ENCODE assay signal across 9 mouse cellular contexts in the genomic region with DNA sequence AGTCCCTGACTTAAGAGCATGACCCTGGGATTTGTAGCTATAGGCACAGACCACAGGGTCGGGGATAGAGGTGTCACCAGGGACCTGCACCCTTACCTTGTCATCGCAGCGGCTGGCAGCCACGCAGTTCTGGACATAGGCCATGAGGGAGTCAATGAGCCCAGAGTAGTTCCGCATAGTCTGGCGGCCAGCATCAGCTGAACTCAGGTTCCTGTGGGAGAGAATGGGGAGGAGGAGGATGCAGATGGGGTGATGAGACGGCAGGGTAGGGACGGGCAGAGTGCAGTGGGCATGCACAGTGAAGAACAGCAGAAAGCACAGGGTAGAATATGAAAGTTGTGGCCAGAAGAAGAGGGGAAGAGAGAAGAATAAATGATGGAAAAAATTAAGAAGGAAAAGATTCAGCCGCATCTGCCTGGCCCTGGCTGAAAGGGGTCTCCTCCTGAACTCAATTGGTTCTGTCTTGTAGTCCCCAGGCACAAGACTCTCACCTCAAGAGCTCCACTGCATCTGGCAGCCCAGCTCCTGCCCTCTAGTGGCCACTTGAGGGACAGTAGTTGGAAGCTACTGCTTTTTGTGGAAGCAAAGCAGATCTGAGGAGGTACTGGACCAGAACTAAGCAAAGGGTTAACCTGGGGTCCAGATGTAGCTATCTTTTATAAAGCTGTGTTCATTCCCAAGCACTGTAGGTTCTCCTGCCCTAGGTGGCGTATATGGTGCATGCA. TPM values are rescaled to one million over a fixed set of nuclear protein-coding genes. Genes with fewer than 3 reads are reported as not detected.
DNase-seq lines count a peak whose midpoint lies in the region; ATAC-seq lines count a peak whose summit lies in the region.
"Had no signal": no experiment of that assay in that cellular context is flagged by ENCODE, and none has a peak within 500 bp of the region (broad histone marks: within the 10 kb centered on the region; RNA-seq: fewer than 3 reads in every experiment).

No protein-coding gene starts in this region.

- H3K9me3 ChIP-seq in heart, embryonic 16.5 days (replicated peaks; ENCODE audit: control insufficient read depth, low read length): no peaks in the 10 kb centered on the region
- H3K9me3 ChIP-seq: lung, embryonic 15.5 days had no signal

- no peak overlapping the region for H3K4me2 ChIP-seq in heart, embryonic 16.5 days (ENCODE audit: low read depth, low read length)
- H3K4me2 ChIP-seq: lung, embryonic 15.5 days had no signal

- H3K9ac ChIP-seq in heart, embryonic 16.5 days (ENCODE audit: low read length): no peak overlapping the region
- H3K9ac ChIP-seq: lung, embryonic 15.5 days had no signal

- intact Hi-C loops in heart, postnatal 25 days (cut with DNase I): no loop called here
- intact Hi-C loops in heart, postnatal 36 days (cut with DNase I): loop anchor here (5.0 kb wide), 1 partner anchor 60 kb away; no protein-coding TSS in a partner anchor
- intact Hi-C loops in left cerebral cortex, postnatal 25 days (cut with DNase I): no loop called here

- no peaks in the 10 kb centered on the region for H3K4me1 ChIP-seq in heart, embryonic 16.5 days (ENCODE audit: control insufficient read depth, insufficient read depth, low read length)
- H3K4me1 ChIP-seq: lung, embryonic 15.5 days had no signal

- no peak overlapping the region for H3K4me3 ChIP-seq in heart, embryonic 16.5 days (ENCODE audit: low read length)
- H3K4me3 ChIP-seq: lung, embryonic 15.5 days had no signal

- ATAC-seq in heart, embryonic 16.5 days (replicated peaks; ENCODE audit: extremely low read depth, insufficient read depth, low FRiP score): peak; percentile 41; the same call in 1 of the 2 replicates
- peak; percentile 90 for ATAC-seq in common myeloid progenitor, adult 5-6 weeks (replicated peaks; ENCODE audit: low read depth, poor library complexity, severe bottlenecking)

- H3K27me3 ChIP-seq in heart, embryonic 16.5 days (ENCODE audit: control insufficient read depth, insufficient read depth, low read length): peaks cover 3% of the 10 kb centered on the region
- H3K27me3 ChIP-seq: lung, embryonic 15.5 days had no signal

- H3K27ac ChIP-seq in heart, embryonic 16.5 days (ENCODE audit: low read length): no peak overlapping the region
- H3K27ac ChIP-seq: lung, embryonic 15.5 days had no signal

- 64% methylated on average over 10 of the region's 10 CpGs for WGBS in heart, embryonic 16.5 days

- H3K36me3 ChIP-seq in heart, embryonic 16.5 days (ENCODE audit: control insufficient read depth, insufficient read depth): no peaks in the 10 kb centered on the region
- H3K36me3 ChIP-seq: lung, embryonic 15.5 days had no signal

- no peak for DNase-seq in heart, postnatal 25 days (ENCODE audit: low spot score)
- peak; percentile 82 for DNase-seq in ZHBTc4 (ENCODE audit: low read depth, low spot score)
- DNase-seq in heart, postnatal 36 days: peak; percentile 53 to 55
- DNase-seq in left cerebral cortex, postnatal 25 days (ENCODE audit: low spot score in 2 of 2): peak; percentile 60 to 65
- peak; percentile 51 for DNase-seq in naive thymus-derived CD4-positive, alpha-beta T cell, adult 2 months (ENCODE audit: low read depth)
- DNase-seq in testis, postnatal 14 days (ENCODE audit: low spot score): peak; percentile 34

RNA-seq across cellular contexts. Expression of a gene that starts 36.5 kb away (rescaled TPM):
- polyA plus RNA-seq in heart, embryonic 16.5 days (2015; fragmentation: Nextera tagmentation; extraction: Ambion mirVana): 0.71 and 1.1 TPM in 2 replicates
- not detected for total RNA-seq in heart, postnatal 25 days (2021)
- total RNA-seq in common myeloid progenitor, adult 5-6 weeks (2017): not detected in 2 replicates
- not detected for total RNA-seq in heart, postnatal 36 days (2021)
- under 1 TPM; 0.21 to 0.50 TPM for total RNA-seq in left cerebral cortex, postnatal 25 days (2021)

RNA-seq across cellular contexts. Expression of a gene that starts 46.4 kb away (rescaled TPM):
- polyA plus RNA-seq in heart, embryonic 16.5 days (2015; fragmentation: Nextera tagmentation; extraction: Ambion mirVana): 9,605 and 10,628 TPM in 2 replicates
- total RNA-seq in heart, postnatal 25 days (2021): 1,000 to 10,000 TPM; 8,717 to 8,772 TPM
- not detected in 2 replicates for total RNA-seq in common myeloid progenitor, adult 5-6 weeks (2017)
- 1,000 to 10,000 TPM; 8,733 to 8,759 TPM for total RNA-seq in heart, postnatal 36 days (2021)
- 1 to 10 TPM; 3.9 to 6.3 TPM for total RNA-seq in left cerebral cortex, postnatal 25 days (2021)

Comparison
In these comparisons a context has a peak if more than half of its experiments do, and no peak if none do; other contexts are left out.
1. RNA of a gene that starts 46.4 kb away (total RNA-seq): 8,717 to 8,772 TPM in heart, postnatal 25 days and 8,733 to 8,759 TPM in heart, postnatal 36 days; 3.9 to 6.3 TPM in left cerebral cortex, postnatal 25 days and not detected in common myeloid progenitor, adult 5-6 weeks; every median in the first group is over 1,000 times any median in the second.